Mouse (Mus musculus) olfactory bulb, adult 2 months (tissue): ENCODE measurements around the gene Ism2. TPM values are rescaled to one million over a fixed set of nuclear protein-coding genes. Genes with fewer than 3 reads are reported as not detected.
A peak's percentile ranks its signal among the peaks of the same experiment; 100 is the strongest.
"Not testable (repeated sequence)": the region's sequence is repeated elsewhere in the genome, so short reads cannot be mapped to it uniquely, and the experiment has no call there.

Source experiments
- H3K27ac ChIP-seq: fragments of 200-500 bp; 2 replicates; pipeline ENCODE4 v1.5.1; 2012; ENCODE audit warnings: low read depth, low read length; ENCODE audit not compliant: insufficient read depth
- H3K4me1 ChIP-seq: fragments of 200-500 bp; 2 replicates; pipeline ENCODE4 v1.6.1; 2012; ENCODE audit warnings: low read length; ENCODE audit not compliant: control insufficient read depth, insufficient read depth
- H3K4me3 ChIP-seq: fragments of 200-500 bp; 2 replicates; pipeline ENCODE4 v1.5.1; 2012; ENCODE audit warnings: mild to moderate bottlenecking, low read depth, low read length, moderate library complexity; ENCODE audit not compliant: insufficient read depth
- CTCF ChIP-seq: fragments of 200-500 bp; IDR thresholded peaks from 2 replicates; pipeline ENCODE4 v1.5.1; 2012; ENCODE audit warnings: low read depth, mild to moderate bottlenecking, low read length, moderate library complexity; ENCODE audit not compliant: insufficient read depth
- POLR2A ChIP-seq: fragments of 200-500 bp; IDR thresholded peaks from 2 replicates; pipeline ENCODE4 v1.6.1; 2012; ENCODE audit warnings: mild to moderate bottlenecking, low read depth, low read length, moderate library complexity; ENCODE audit not compliant: insufficient read depth
- WGBS: fragments of 180-500 bp; shearing (Covaris S2); methylation state at CpG from one replicate; pipeline ENCODE4 v1.1.7; 2018; 5-methylcytosine and 5-hydroxymethylcytosine counted together
- polyA plus RNA-seq: library from polyadenylated mRNA; stranded (reverse); fragments of >200 nt; gene quantifications from 2 replicates; pipeline ENCODE4 v1.2.4, GENCODE M21; 2012; ENCODE audit warnings: low replicate concordance; ENCODE audit not compliant: missing spikeins, insufficient read depth, insufficient read length

Gene Ism2
- polyA plus RNA-seq, 1 experiment, result not detected

- no peaks in the 10 kb centered on the region for H3K4me1 ChIP-seq
- H3K4me3 ChIP-seq, result no peak overlapping the region
- WGBS, result 73% methylated on average over 3 of the region's 3 CpGs
- TF ChIP-seq CTCF (no peak), POLR2A (no peak)
- H3K27ac ChIP-seq, result no peak overlapping the region
Observed at GRCm38 (mm10) chr12:87279350-87279749, 20.2 kb downstream of the Ism2 start.

GRCm38 (mm10) chr12:87278118-87278730 lies 21.3 kb downstream of the Ism2 start:
- WGBS, result 37% methylated on average over 6 of the region's 6 CpGs

GRCm38 (mm10) chr12:87277251-87277650 lies 22.3 kb downstream of the Ism2 start:
- H3K4me3 ChIP-seq, H3K4me1 ChIP-seq, H3K27ac ChIP-seq: not testable (repeated sequence)
- WGBS, result 92% methylated on average over 4 of the region's 4 CpGs

More at GRCm38 (mm10) chr12:87278118-87278730, 21.3 kb downstream of the Ism2 start:
- TF ChIP-seq POLR2A (no peak), CTCF (no peak)
- Histone ChIP-seq H3K4me1 (no peaks in the 10 kb centered on the region), H3K4me3 (no peak overlapping the region), H3K27ac (no peak overlapping the region)

GRCm38 (mm10) chr12:87274853-87275831 lies 24.4 kb downstream of the Ism2 start:
- H3K4me3 ChIP-seq, result no peak overlapping the region
- TF ChIP-seq POLR2A (no peak), CTCF (no peak)
- WGBS, result 88% methylated on average over 9 of the region's 9 CpGs
- no peak overlapping the region for H3K27ac ChIP-seq
- no peaks in the 10 kb centered on the region for H3K4me1 ChIP-seq

- no peak for TF ChIP-seq POLR2A
- no peak for TF ChIP-seq CTCF
- WGBS, result 9% methylated on average over 4 of the region's 4 CpGs
- H3K4me3 ChIP-seq, result no peak overlapping the region
- H3K27ac ChIP-seq, result no peak overlapping the region
- H3K4me1 ChIP-seq, result peaks cover 4% of the 10 kb centered on the region
Observed at GRCm38 (mm10) chr12:87267682-87268081, 31.8 kb downstream of the Ism2 start.

- no peak for TF ChIP-seq CTCF
- TF ChIP-seq POLR2A, result no peak; the same call in 1 of the 2 replicates
- under 1% methylated on average over 31 of the region's 31 CpGs for WGBS
- Histone ChIP-seq H3K27ac (peak overlapping the region; percentile 91), H3K4me3 (peak overlapping the region; percentile 93), H3K4me1 (peaks cover 4% of the 10 kb centered on the region)
Observed at GRCm38 (mm10) chr12:87266827-87267603, 32.5 kb downstream of the Ism2 start.

GRCm38 (mm10) chr12:87266108-87266826 lies 33.2 kb downstream of the Ism2 start, which contains the start of the genes Vipas39 and Ahsa1:
Vipas39 (minus strand) TSS chr12:87266256.
Ahsa1 (plus strand) TSS chr12:87266479.
- under 1% methylated on average over 31 of the region's 31 CpGs for WGBS
- H3K27ac ChIP-seq, result peak within 1 kb of the TSS; percentile 91
- H3K4me1 ChIP-seq, result peaks cover 4% of the 10 kb centered on the region
- no peak for TF ChIP-seq CTCF
- TF ChIP-seq POLR2A, result peak; percentile 91
- peak within 1 kb of the TSS; percentile 93 for H3K4me3 ChIP-seq

- TF ChIP-seq POLR2A (no peak), CTCF (no peak)
- WGBS, result 12% methylated on average over 11 of the region's 11 CpGs
- Histone ChIP-seq H3K27ac (no peak overlapping the region), H3K4me3 (peak overlapping the region; percentile 21; the same call in 1 of the 2 replicates), H3K4me1 (peaks cover 4% of the 10 kb centered on the region)
Observed at GRCm38 (mm10) chr12:87265444-87265843, 34.1 kb downstream of the Ism2 start.
